Mouse (Mus musculus): ENCODE results near the gene Gpi1. TPM values are rescaled to one million over a fixed set of nuclear protein-coding genes. Genes with fewer than 3 reads are reported as not detected.

Gene Gpi1
- polyA plus RNA-seq, 1 experiment from 2014 or later, result 199 TPM

- Histone ChIP-seq H3K4me1 (ENCODE audit: control insufficient read depth, insufficient read depth, low read length) (peaks cover 4% of the 10 kb centered on the region; the same call in 1 of the 2 replicates), H3K4me2 (ENCODE audit: low read length) (peak overlapping the region; percentile 71), H3K27me3 (replicated peaks; ENCODE audit: control insufficient read depth, insufficient read depth, low read length) (no peaks in the 10 kb centered on the region), H3K27ac (ENCODE audit: low read depth, low read length) (peak overlapping the region; percentile 84), H3K9me3 (replicated peaks; ENCODE audit: control insufficient read depth, low read length) (no peaks in the 10 kb centered on the region), H3K4me3 (ENCODE audit: low read depth, low read length) (peak overlapping the region; percentile 46), H3K36me3 (ENCODE audit: control insufficient read depth, insufficient read depth, low read length) (peaks cover 34% of the 10 kb centered on the region), H3K9ac (ENCODE audit: low read length) (peak overlapping the region; percentile 64)
- WGBS, result 3% methylated on average over 17 of the region's 17 CpGs
- DNase-seq (ENCODE audit: low spot score) (peak; percentile 8), ATAC-seq (no peak)
These were observed 4.8 kb upstream of the Gpi1 start for GRCm38 (mm10) chr7:34234610-34235561.

GRCm38 (mm10) chr7:34233909-34234609 lies 3.9 kb upstream of the Gpi1 start:
- peaks cover 8% of the 10 kb centered on the region; the same call in 1 of the 2 replicates for H3K4me1 ChIP-seq (ENCODE audit: control insufficient read depth, insufficient read depth, low read length)
- under 1% methylated on average over 46 of the region's 46 CpGs for WGBS
- H3K4me3 ChIP-seq (ENCODE audit: low read depth, low read length), result peak overlapping the region; percentile 46
- H3K9ac ChIP-seq (ENCODE audit: low read length), result peak overlapping the region; percentile 64
- H3K36me3 ChIP-seq (ENCODE audit: control insufficient read depth, insufficient read depth, low read length), result peaks cover 25% of the 10 kb centered on the region
- peak overlapping the region; percentile 84 for H3K27ac ChIP-seq (ENCODE audit: low read depth, low read length)
- ATAC-seq, result peak; percentile 97
- peak overlapping the region; percentile 71 for H3K4me2 ChIP-seq (ENCODE audit: low read length)
- peak; percentile 98 for DNase-seq (ENCODE audit: low spot score)
- no peaks in the 10 kb centered on the region for H3K9me3 ChIP-seq (replicated peaks; ENCODE audit: control insufficient read depth, low read length)
- H3K27me3 ChIP-seq (replicated peaks; ENCODE audit: control insufficient read depth, insufficient read depth, low read length), result no peaks in the 10 kb centered on the region

GRCm38 (mm10) chr7:34232785-34233725 lies 2.9 kb upstream of the Gpi1 start:
- Histone ChIP-seq H3K9ac (ENCODE audit: low read length) (peak overlapping the region; percentile 61; the same call in 1 of the 2 replicates), H3K4me2 (ENCODE audit: low read length) (peak overlapping the region; percentile 71), H3K27ac (ENCODE audit: low read depth, low read length) (peak overlapping the region; percentile 83; the same call in 1 of the 2 replicates), H3K9me3 (replicated peaks; ENCODE audit: control insufficient read depth, low read length) (no peaks in the 10 kb centered on the region), H3K4me1 (ENCODE audit: control insufficient read depth, insufficient read depth, low read length) (peaks cover 12% of the 10 kb centered on the region; the same call in 1 of the 2 replicates), H3K27me3 (replicated peaks; ENCODE audit: control insufficient read depth, insufficient read depth, low read length) (no peaks in the 10 kb centered on the region), H3K4me3 (ENCODE audit: low read depth, low read length) (peak overlapping the region; percentile 46), H3K36me3 (ENCODE audit: control insufficient read depth, insufficient read depth, low read length) (peaks cover 15% of the 10 kb centered on the region)
- ATAC-seq, result no peak
- DNase-seq (ENCODE audit: low spot score), result peak; percentile 14
- WGBS, result 37% methylated on average over 7 of the region's 7 CpGs

GRCm38 (mm10) chr7:34229691-34230111 lies 435 bp downstream of the Gpi1 start:
- Histone ChIP-seq H3K27ac (ENCODE audit: low read depth, low read length) (peak overlapping the region; percentile 69), H3K36me3 (ENCODE audit: control insufficient read depth, insufficient read depth, low read length) (peaks cover 26% of the 10 kb centered on the region), H3K4me3 (ENCODE audit: low read depth, low read length) (peak overlapping the region; percentile 67), H3K9me3 (replicated peaks; ENCODE audit: control insufficient read depth, low read length) (no peaks in the 10 kb centered on the region), H3K4me2 (ENCODE audit: low read length) (peak overlapping the region; percentile 53), H3K27me3 (replicated peaks; ENCODE audit: control insufficient read depth, insufficient read depth, low read length) (no peaks in the 10 kb centered on the region), H3K4me1 (ENCODE audit: control insufficient read depth, insufficient read depth, low read length) (peaks cover 10% of the 10 kb centered on the region; the same call in 1 of the 2 replicates), H3K9ac (ENCODE audit: low read length) (peak overlapping the region; percentile 79)
- peak; percentile 67 for DNase-seq (ENCODE audit: low spot score)
- WGBS, result under 1% methylated on average over 18 of the region's 19 CpGs
- peak; percentile 8 for ATAC-seq

- no peaks in the 10 kb centered on the region for H3K9me3 ChIP-seq (replicated peaks; ENCODE audit: control insufficient read depth, low read length)
- WGBS, result 9% methylated on average over 5 of the region's 5 CpGs
- no peak for ATAC-seq
- H3K27ac ChIP-seq (ENCODE audit: low read depth, low read length), result no peak overlapping the region
- H3K4me2 ChIP-seq (ENCODE audit: low read length), result peak overlapping the region; percentile 53
- peak overlapping the region; percentile 67 for H3K4me3 ChIP-seq (ENCODE audit: low read depth, low read length)
- H3K36me3 ChIP-seq (ENCODE audit: control insufficient read depth, insufficient read depth, low read length), result peaks cover 30% of the 10 kb centered on the region
- H3K4me1 ChIP-seq (ENCODE audit: control insufficient read depth, insufficient read depth, low read length), result peaks cover 8% of the 10 kb centered on the region; the same call in 1 of the 2 replicates
- no peaks in the 10 kb centered on the region for H3K27me3 ChIP-seq (replicated peaks; ENCODE audit: control insufficient read depth, insufficient read depth, low read length)
- DNase-seq (ENCODE audit: low spot score), result no peak
- H3K9ac ChIP-seq (ENCODE audit: low read length), result peak overlapping the region; percentile 79
These were observed 983 bp downstream of the Gpi1 start for GRCm38 (mm10) chr7:34229153-34229552.

- 56% methylated on average over 9 of the region's 9 CpGs for WGBS
- Histone ChIP-seq H3K27me3 (replicated peaks; ENCODE audit: control insufficient read depth, insufficient read depth, low read length) (no peaks in the 10 kb centered on the region), H3K9ac (ENCODE audit: low read length) (no peak overlapping the region), H3K36me3 (ENCODE audit: control insufficient read depth, insufficient read depth, low read length) (peaks cover 34% of the 10 kb centered on the region), H3K4me2 (ENCODE audit: low read length) (peak overlapping the region; percentile 53), H3K4me1 (ENCODE audit: control insufficient read depth, insufficient read depth, low read length) (peaks cover 8% of the 10 kb centered on the region; the same call in 1 of the 2 replicates), H3K4me3 (ENCODE audit: low read depth, low read length) (peak overlapping the region; percentile 13; the same call in 1 of the 2 replicates), H3K27ac (ENCODE audit: low read depth, low read length) (no peak overlapping the region), H3K9me3 (replicated peaks; ENCODE audit: control insufficient read depth, low read length) (no peaks in the 10 kb centered on the region)
- ATAC-seq (no peak), DNase-seq (ENCODE audit: low spot score) (no peak)
These were observed 1.5 kb downstream of the Gpi1 start for GRCm38 (mm10) chr7:34228641-34229040.

- H3K4me1 ChIP-seq (ENCODE audit: control insufficient read depth, insufficient read depth, low read length), result peaks cover 8% of the 10 kb centered on the region; the same call in 1 of the 2 replicates
- H3K9ac ChIP-seq (ENCODE audit: low read length), result no peak overlapping the region
- H3K4me3 ChIP-seq (ENCODE audit: low read depth, low read length), result no peak overlapping the region
- no peaks in the 10 kb centered on the region for H3K9me3 ChIP-seq (replicated peaks; ENCODE audit: control insufficient read depth, low read length)
- 90% methylated on average over 12 of the region's 12 CpGs for WGBS
- no peak for ATAC-seq
- no peak overlapping the region for H3K27ac ChIP-seq (ENCODE audit: low read depth, low read length)
- H3K36me3 ChIP-seq (ENCODE audit: control insufficient read depth, insufficient read depth, low read length), result peaks cover 48% of the 10 kb centered on the region
- H3K27me3 ChIP-seq (replicated peaks; ENCODE audit: control insufficient read depth, insufficient read depth, low read length), result no peaks in the 10 kb centered on the region
- no peak overlapping the region for H3K4me2 ChIP-seq (ENCODE audit: low read length)
- no peak for DNase-seq (ENCODE audit: low spot score)
These were observed 3.3 kb downstream of the Gpi1 start for GRCm38 (mm10) chr7:34226846-34227245.

- ATAC-seq, result no peak
- H3K4me1 ChIP-seq (ENCODE audit: control insufficient read depth, insufficient read depth, low read length), result peaks cover 8% of the 10 kb centered on the region; the same call in 1 of the 2 replicates
- H3K27me3 ChIP-seq (replicated peaks; ENCODE audit: control insufficient read depth, insufficient read depth, low read length), result no peaks in the 10 kb centered on the region
- peaks cover 54% of the 10 kb centered on the region for H3K36me3 ChIP-seq (ENCODE audit: control insufficient read depth, insufficient read depth, low read length)
- H3K9me3 ChIP-seq (replicated peaks; ENCODE audit: control insufficient read depth, low read length), result no peaks in the 10 kb centered on the region
- no peak overlapping the region for H3K9ac ChIP-seq (ENCODE audit: low read length)
- H3K4me2 ChIP-seq (ENCODE audit: low read length), result no peak overlapping the region
- H3K27ac ChIP-seq (ENCODE audit: low read depth, low read length), result no peak overlapping the region
- WGBS, result 80% methylated on average over 8 of the region's 8 CpGs
- DNase-seq (ENCODE audit: low spot score), result no peak
- no peak overlapping the region for H3K4me3 ChIP-seq (ENCODE audit: low read depth, low read length)
These were observed 4.0 kb downstream of the Gpi1 start for GRCm38 (mm10) chr7:34226086-34226485.

Data from forebrain, embryonic 14.5 days (tissue).